Mouse (Mus musculus) MEL (cell line): ENCODE results near the gene Kcnc4. TPM values are rescaled to one million over a fixed set of nuclear protein-coding genes. Genes with fewer than 3 reads are reported as not detected.

Experiments
- DNase-seq: peaks from one replicate; pipeline ENCODE4 v3.0.0; 2011; ENCODE audit warnings: low read depth, low spot score
- H3K27ac ChIP-seq: 2 replicates; pipeline ENCODE4 v1.5.1; 2012; ENCODE audit warnings: low read depth, mild to moderate bottlenecking, control low read depth, low read length, moderate library complexity; ENCODE audit not compliant: control insufficient read depth
- H3K27me3 ChIP-seq, 2 experiments: fragments of 150-350 bp in 1 of 2; sonication (generic) in 1 of 2; 2 replicates each; pipeline ENCODE4 v1.6.1; 2012; ENCODE audit warnings: low read length in 2 of 2, mild to moderate bottlenecking in 2 of 2, improper control_type of control experiment in 1 of 2, moderate library complexity in 1 of 2; ENCODE audit not compliant: insufficient read depth in 2 of 2, control insufficient read depth in 1 of 2
- H3K36me3 ChIP-seq, 2 experiments: 2 replicates each; pipeline ENCODE4 v1.6.1; 2012 to 2014; ENCODE audit warnings: low read length in 2 of 2, improper control_type of control experiment in 1 of 2, inconsistent platforms in 1 of 2, mild to moderate bottlenecking in 1 of 2; ENCODE audit not compliant: insufficient read depth in 2 of 2, control insufficient read depth in 1 of 2
- H3K4me1 ChIP-seq, 2 experiments: fragments of 150-350 bp in 1 of 2; sonication (generic) in 1 of 2; 2 replicates each; pipeline ENCODE4 v1.6.1; 2012; ENCODE audit warnings: low read length in 2 of 2, improper control_type of control experiment in 1 of 2, mild to moderate bottlenecking in 1 of 2; ENCODE audit not compliant: insufficient read depth in 2 of 2, control insufficient read depth in 1 of 2
- H3K4me3 ChIP-seq, 2 experiments: fragments of 150-350 bp in 1 of 2; sonication (generic) in 1 of 2; 2 replicates each; pipeline ENCODE4 v1.5.1; 2012; ENCODE audit warnings: low read depth in 2 of 2, low read length in 2 of 2, mild to moderate bottlenecking in 2 of 2, moderate library complexity in 2 of 2, control low read depth in 1 of 2, improper control_type of control experiment in 1 of 2; ENCODE audit not compliant: control insufficient read depth in 1 of 2, insufficient read depth in 1 of 2
- H3K79me2 ChIP-seq: 2 replicates; pipeline ENCODE4 v1.6.1; 2012; ENCODE audit warnings: mild to moderate bottlenecking, low read length, moderate library complexity; ENCODE audit not compliant: control insufficient read depth, poor library complexity, insufficient read depth
- H3K9ac ChIP-seq: 2 replicates; pipeline ENCODE4 v1.6.1; 2012; ENCODE audit warnings: low read depth, mild to moderate bottlenecking, control low read depth, low read length, moderate library complexity; ENCODE audit not compliant: control insufficient read depth, poor library complexity, severe bottlenecking
- H3K9me3 ChIP-seq: fragments of 150-350 bp; sonication (generic); replicated peaks from 2 replicates; pipeline ENCODE4 v1.6.1; 2012; ENCODE audit warnings: mild to moderate bottlenecking, low read length, improper control_type of control experiment, moderate library complexity; ENCODE audit not compliant: insufficient read depth
- CHD1 ChIP-seq: IDR thresholded peaks from 2 replicates; pipeline ENCODE4 v1.6.1; 2012; ENCODE audit warnings: low read depth, mild to moderate bottlenecking, inconsistent platforms, low read length, improper control_type of control experiment
- ETS1 ChIP-seq: IDR thresholded peaks from 2 replicates; pipeline ENCODE4 v1.6.1; 2012; ENCODE audit warnings: low read depth, mild to moderate bottlenecking, inconsistent platforms, low read length, improper control_type of control experiment, moderate library complexity
- GABPA ChIP-seq: IDR thresholded peaks from 2 replicates; pipeline ENCODE4 v1.6.1; 2012; ENCODE audit warnings: low read depth, mild to moderate bottlenecking, inconsistent platforms, low read length, improper control_type of control experiment, moderate library complexity
- GATA1 ChIP-seq: IDR thresholded peaks from 2 replicates; pipeline ENCODE4 v1.6.1; 2011; ENCODE audit warnings: low read depth, low read length, improper control_type of control experiment
- HCFC1 ChIP-seq: IDR thresholded peaks from 2 replicates; pipeline ENCODE4 v1.6.1; 2012; ENCODE audit warnings: low read depth, mild to moderate bottlenecking, inconsistent platforms, low read length, improper control_type of control experiment, moderate library complexity
- KAT2A ChIP-seq: conservative IDR thresholded peaks from 2 replicates; pipeline ENCODE4 v1.6.1; 2012; ENCODE audit warnings: low read depth, low read length, improper control_type of control experiment, inconsistent platforms
- MEF2A ChIP-seq: IDR thresholded peaks from 2 replicates; pipeline ENCODE4 v1.6.1; 2014; ENCODE audit warnings: low read depth, mild to moderate bottlenecking, inconsistent platforms, low read length, improper control_type of control experiment; ENCODE audit not compliant: poor library complexity, insufficient replicate concordance, severe bottlenecking; ENCODE audit errors: extremely low read depth
- MXI1 ChIP-seq: IDR thresholded peaks from 2 replicates; pipeline ENCODE4 v1.6.1; 2011; ENCODE audit warnings: mild to moderate bottlenecking, low read depth, low read length, improper control_type of control experiment
- MYB ChIP-seq: IDR thresholded peaks from 2 replicates; pipeline ENCODE4 v1.6.1; 2011; ENCODE audit warnings: mild to moderate bottlenecking, low read depth, low read length, improper control_type of control experiment
- MYC ChIP-seq: IDR thresholded peaks from 2 replicates; pipeline ENCODE4 v1.6.1; 2011; ENCODE audit warnings: low read depth, mild to moderate bottlenecking, low read length, improper control_type of control experiment, moderate library complexity
- NELFE ChIP-seq: IDR thresholded peaks from 2 replicates; pipeline ENCODE4 v1.6.1; 2011; ENCODE audit warnings: low read depth, low read length, improper control_type of control experiment
- NRF1 ChIP-seq: IDR thresholded peaks from 2 replicates; pipeline ENCODE4 v1.6.1; 2014; ENCODE audit warnings: low read depth, mild to moderate bottlenecking, inconsistent platforms, low read length, improper control_type of control experiment, moderate library complexity; ENCODE audit not compliant: poor library complexity, insufficient read depth, severe bottlenecking
- RAD21 ChIP-seq: IDR thresholded peaks from 2 replicates; pipeline ENCODE4 v1.6.1; 2011; ENCODE audit warnings: mild to moderate bottlenecking, low read depth, low read length, improper control_type of control experiment
- RCOR1 ChIP-seq: IDR thresholded peaks from 2 replicates; pipeline ENCODE4 v1.6.1; 2012; ENCODE audit warnings: low read depth, mild to moderate bottlenecking, inconsistent platforms, low read length, improper control_type of control experiment
- SIN3A ChIP-seq: IDR thresholded peaks from 2 replicates; pipeline ENCODE4 v1.6.1; 2012; ENCODE audit warnings: low read length, improper control_type of control experiment, inconsistent platforms
- SMC3 ChIP-seq: IDR thresholded peaks from 2 replicates; pipeline ENCODE4 v1.6.1; 2011; ENCODE audit warnings: low read depth, low read length, improper control_type of control experiment
- UBTF ChIP-seq: IDR thresholded peaks from 2 replicates; pipeline ENCODE4 v1.6.1; 2012; ENCODE audit warnings: low read depth, mild to moderate bottlenecking, inconsistent platforms, low read length, improper control_type of control experiment, moderate library complexity, borderline replicate concordance; ENCODE audit not compliant: insufficient read depth
- USF1 ChIP-seq: IDR thresholded peaks from 2 replicates; pipeline ENCODE4 v1.6.1; 2014; ENCODE audit warnings: low read depth, mild to moderate bottlenecking, inconsistent platforms, low read length, improper control_type of control experiment, moderate library complexity
- ZC3H11A ChIP-seq: IDR thresholded peaks from 2 replicates; pipeline ENCODE4 v1.6.1; 2012; ENCODE audit warnings: low read depth, mild to moderate bottlenecking, inconsistent platforms, low read length, improper control_type of control experiment
- ZMIZ1 ChIP-seq: IDR thresholded peaks from 2 replicates; pipeline ENCODE4 v1.6.1; 2012; ENCODE audit warnings: low read depth, mild to moderate bottlenecking, inconsistent platforms, low read length, improper control_type of control experiment, moderate library complexity
- ZNF384 ChIP-seq: IDR thresholded peaks from 2 replicates; pipeline ENCODE4 v1.6.1; 2012; ENCODE audit warnings: low read depth, mild to moderate bottlenecking, inconsistent platforms, low read length, improper control_type of control experiment
- polyA plus RNA-seq, 2 experiments: library from polyadenylated mRNA; stranded (reverse) in 1 of 2; unstranded in 1 of 2; fragments of >175 nt in 1 of 2; fragments of >200 nt in 1 of 2; gene quantifications; 2 replicates each; pipeline versions ENCODE4 v1.2.1 to v1.2.4; 2012; ENCODE audit warnings: low replicate concordance in 2 of 2, low read depth in 1 of 2; ENCODE audit not compliant: insufficient read length in 2 of 2, insufficient read depth in 1 of 2, missing spikeins in 1 of 2
- total RNA-seq: library from RNA; depleted of rRNA; stranded (reverse); fragments of 300-350 nt; gene quantifications from 2 replicates; pipeline ENCODE4 v1.2.3, GENCODE M21; 2012

Kcnc4 gene
- total and polyA plus RNA-seq, 3 experiments: not detected

GRCm38 (mm10) chr3:107441306-107441705 lies 18.0 kb downstream of the Kcnc4 start:
- H3K27me3 ChIP-seq: peaks cover 0 to 2% of the 10 kb centered on the region in 2 experiments; a peak in 2 of 4 replicates
- H3K79me2 ChIP-seq: no peaks in the 10 kb centered on the region
- no peaks in the 10 kb centered on the region for H3K4me1 ChIP-seq
- TF ChIP-seq ETS1: no peak
- no peak for TF ChIP-seq RAD21
- no peak for TF ChIP-seq ZMIZ1
- TF ChIP-seq GABPA: no peak
- no peak for TF ChIP-seq MYB
- TF ChIP-seq GATA1: no peak
- TF ChIP-seq ZC3H11A: no peak
- no peak for TF ChIP-seq KAT2A
- TF ChIP-seq RCOR1: no peak
- no peak for TF ChIP-seq MYC
- no peak for TF ChIP-seq SIN3A
- no peak for TF ChIP-seq MEF2A
- no peak for TF ChIP-seq MXI1
- no peak for TF ChIP-seq ZNF384
- TF ChIP-seq CHD1: no peak
- TF ChIP-seq SMC3: no peak
- TF ChIP-seq UBTF: no peak
- no peak for TF ChIP-seq HCFC1
- TF ChIP-seq NRF1: no peak
- no peaks in the 10 kb centered on the region for H3K9me3 ChIP-seq
- no peak overlapping the region for H3K4me3 ChIP-seq
- H3K9ac ChIP-seq: no peak overlapping the region
- H3K27ac ChIP-seq: no peak overlapping the region
- no peak for DNase-seq
- H3K36me3 ChIP-seq: no peaks in the 10 kb centered on the region

GRCm38 (mm10) chr3:107439280-107439679 lies 20.1 kb downstream of the Kcnc4 start:
- TF ChIP-seq NELFE (no peak), NRF1 (no peak), SMC3 (peak; percentile 12; the same call in 1 of the 2 replicates), USF1 (no peak)
- H3K27ac ChIP-seq: no peak overlapping the region
- H3K9ac ChIP-seq: no peak overlapping the region
- H3K9me3 ChIP-seq: no peaks in the 10 kb centered on the region
- H3K27me3 ChIP-seq: peaks cover 0 to 6% of the 10 kb centered on the region in 2 experiments; a peak in 2 of 4 replicates
- no peak overlapping the region for H3K4me3 ChIP-seq
- no peaks in the 10 kb centered on the region; a peak in 1 of 4 replicates for H3K4me1 ChIP-seq
- no peaks in the 10 kb centered on the region for H3K36me3 ChIP-seq
- H3K79me2 ChIP-seq: no peaks in the 10 kb centered on the region
- no peak for DNase-seq
